Mouse (Mus musculus) midbrain, embryonic 13.5 days (tissue): ENCODE data around the gene Them5. TPM values are rescaled to one million over a fixed set of nuclear protein-coding genes. Genes with fewer than 3 reads are reported as not detected.

Source experiments
- ATAC-seq: fragments of 200-750 bp; cut with Nextera tagmentation; 2 replicates; pipeline ENCODE4 v1.8.0; 2017; ENCODE audit warnings: mild to moderate bottlenecking, moderate TSS enrichment, moderate library complexity
- H3K27ac ChIP-seq: fragments of 300-500 bp; sonication (generic); 2 replicates; pipeline ENCODE4 v1.5.1; 2015; ENCODE audit warnings: inconsistent platforms, mild to moderate bottlenecking, moderate library complexity
- H3K27me3 ChIP-seq: fragments of 300-500 bp; sonication (generic); 2 replicates; pipeline ENCODE4 v1.6.1; 2015; ENCODE audit warnings: mild to moderate bottlenecking, inconsistent platforms
- H3K36me3 ChIP-seq: fragments of 300-500 bp; sonication (generic); 2 replicates; pipeline ENCODE4 v1.6.1; 2015; ENCODE audit warnings: mild to moderate bottlenecking, inconsistent platforms
- H3K4me1 ChIP-seq: fragments of 300-500 bp; sonication (generic); replicated peaks from 2 replicates; pipeline ENCODE4 v1.6.1; 2015; ENCODE audit warnings: inconsistent platforms
- H3K4me2 ChIP-seq: fragments of 300-500 bp; sonication (generic); replicated peaks from 2 replicates; pipeline ENCODE4 v1.6.1; 2015; ENCODE audit warnings: moderate library complexity, mild to moderate bottlenecking, inconsistent platforms
- H3K4me3 ChIP-seq: fragments of 300-500 bp; sonication (generic); replicated peaks from 2 replicates; pipeline ENCODE4 v1.5.1; 2015; ENCODE audit warnings: mild to moderate bottlenecking, inconsistent platforms
- H3K9ac ChIP-seq: fragments of 300-500 bp; sonication (generic); replicated peaks from 2 replicates; pipeline ENCODE4 v1.6.1; 2015; ENCODE audit warnings: mild to moderate bottlenecking, inconsistent platforms
- H3K9me3 ChIP-seq: fragments of 300-500 bp; sonication (generic); 2 replicates; pipeline ENCODE4 v1.6.1; 2016; ENCODE audit warnings: mild to moderate bottlenecking, inconsistent platforms
- WGBS: fragments of 180-500 bp; shearing (Covaris S2); methylation state at CpG from one replicate; pipeline ENCODE4 v1.1.7; 2015; 5-methylcytosine and 5-hydroxymethylcytosine counted together
- polyA plus RNA-seq: library from polyadenylated mRNA; unstranded; fragments of >200 nt; fragmentation: Nextera tagmentation; extraction: Ambion mirVana; gene quantifications from 2 replicates; pipeline ENCODE4 v1.2.1, GENCODE M21; 2015

Them5 gene
- polyA plus RNA-seq, 1 experiment from 2014 or later: 0.46 TPM

- H3K27me3 ChIP-seq: peaks cover 8% of the 10 kb centered on the region
- peak overlapping the region; percentile 17; the same call in 1 of the 2 replicates for H3K4me3 ChIP-seq
- H3K9me3 ChIP-seq: no peaks in the 10 kb centered on the region
- peaks cover 28% of the 10 kb centered on the region for H3K4me1 ChIP-seq
- no peak overlapping the region for H3K27ac ChIP-seq
- H3K9ac ChIP-seq: no peak overlapping the region; the same call in 1 of the 2 replicates
- peak overlapping the region; percentile 36 for H3K4me2 ChIP-seq
- peak; percentile 37 for ATAC-seq
- 3% methylated on average over 10 of the region's 10 CpGs for whole genome bisulfite sequencing
- no peaks in the 10 kb centered on the region for H3K36me3 ChIP-seq
Observed at GRCm38 (mm10) chr3:94373090-94373489, 31.2 kb downstream of the Them5 start.

GRCm38 (mm10) chr3:94373597-94374011 is 31.7 kb downstream of the Them5 start:
- Histone ChIP-seq H3K36me3 (no peaks in the 10 kb centered on the region), H3K4me2 (peak overlapping the region; percentile 36), H3K9ac (no peak overlapping the region; the same call in 1 of the 2 replicates), H3K4me3 (peak overlapping the region; percentile 17; the same call in 1 of the 2 replicates), H3K4me1 (peaks cover 28% of the 10 kb centered on the region), H3K27ac (no peak overlapping the region), H3K9me3 (no peaks in the 10 kb centered on the region), H3K27me3 (peaks cover 8% of the 10 kb centered on the region)
- peak; percentile 74 for ATAC-seq
- WGBS: 0% methylated on average over 5 of the region's 5 CpGs

- Histone ChIP-seq H3K4me3 (no peak overlapping the region), H3K4me2 (no peak overlapping the region), H3K27ac (no peak overlapping the region), H3K4me1 (peaks cover 28% of the 10 kb centered on the region), H3K9ac (no peak overlapping the region), H3K27me3 (peaks cover 8% of the 10 kb centered on the region), H3K9me3 (no peaks in the 10 kb centered on the region), H3K36me3 (no peaks in the 10 kb centered on the region)
- no peak for ATAC-seq
Observed at GRCm38 (mm10) chr3:94374636-94375035, 32.7 kb downstream of the Them5 start.

- H3K36me3 ChIP-seq: no peaks in the 10 kb centered on the region
- H3K9me3 ChIP-seq: no peaks in the 10 kb centered on the region
- 83% methylated on average over 2 of the region's 2 CpGs for WGBS
- peaks cover 31% of the 10 kb centered on the region for H3K4me1 ChIP-seq
- no peak for ATAC-seq
- no peak overlapping the region for H3K4me2 ChIP-seq
- H3K27me3 ChIP-seq: peaks cover 8% of the 10 kb centered on the region
- H3K27ac ChIP-seq: no peak overlapping the region
- no peak overlapping the region for H3K9ac ChIP-seq
- H3K4me3 ChIP-seq: no peak overlapping the region
Observed at GRCm38 (mm10) chr3:94375146-94375545, 33.2 kb downstream of the Them5 start.

GRCm38 (mm10) chr3:94375861-94376260 is 34.0 kb downstream of the Them5 start:
- Histone ChIP-seq H3K4me1 (peaks cover 32% of the 10 kb centered on the region), H3K9ac (no peak overlapping the region), H3K27me3 (peaks cover 8% of the 10 kb centered on the region), H3K36me3 (no peaks in the 10 kb centered on the region), H3K4me3 (no peak overlapping the region), H3K9me3 (no peaks in the 10 kb centered on the region), H3K27ac (no peak overlapping the region), H3K4me2 (no peak overlapping the region)
- 36% methylated on average over 5 of the region's 5 CpGs for WGBS
- ATAC-seq: no peak

GRCm38 (mm10) chr3:94377028-94377923 is 35.4 kb downstream of the Them5 start:
- no peak overlapping the region for H3K4me2 ChIP-seq
- WGBS: 22% methylated on average over 13 of the region's 13 CpGs
- H3K4me3 ChIP-seq: no peak overlapping the region
- no peak for ATAC-seq
- H3K27ac ChIP-seq: no peak overlapping the region
- H3K9ac ChIP-seq: no peak overlapping the region
- peaks cover 8% of the 10 kb centered on the region for H3K27me3 ChIP-seq
- peaks cover 22% of the 10 kb centered on the region for H3K4me1 ChIP-seq
- H3K36me3 ChIP-seq: no peaks in the 10 kb centered on the region
- H3K9me3 ChIP-seq: no peaks in the 10 kb centered on the region

GRCm38 (mm10) chr3:94379831-94380510 is 38.1 kb downstream of the Them5 start:
- H3K27ac ChIP-seq: no peak overlapping the region
- no peak overlapping the region for H3K4me2 ChIP-seq
- H3K9me3 ChIP-seq: no peaks in the 10 kb centered on the region
- H3K9ac ChIP-seq: no peak overlapping the region
- ATAC-seq: no peak
- WGBS: 26% methylated on average over 9 of the region's 9 CpGs
- 0 out of 2 replicates have a peak, but pooled peaks cover under 1% of the 10 kb centered on the region for H3K27me3 ChIP-seq
- H3K4me1 ChIP-seq: peaks cover 4% of the 10 kb centered on the region; the same call in 1 of the 2 replicates
- no peak overlapping the region for H3K4me3 ChIP-seq
- H3K36me3 ChIP-seq: no peaks in the 10 kb centered on the region

- Histone ChIP-seq H3K9me3 (no peaks in the 10 kb centered on the region), H3K27ac (no peak overlapping the region), H3K4me3 (no peak overlapping the region), H3K4me2 (no peak overlapping the region), H3K9ac (no peak overlapping the region), H3K36me3 (no peaks in the 10 kb centered on the region), H3K4me1 (peaks cover 4% of the 10 kb centered on the region; the same call in 1 of the 2 replicates), H3K27me3 (no peaks in the 10 kb centered on the region)
- 74% methylated on average over 5 of the region's 5 CpGs for whole genome bisulfite sequencing
- no peak for ATAC-seq
Observed at GRCm38 (mm10) chr3:94382308-94382707, 40.4 kb downstream of the Them5 start.

GRCm38 (mm10) chr3:94383476-94383875 is 41.6 kb downstream of the Them5 start:
- H3K4me3 ChIP-seq: no peak overlapping the region
- no peaks in the 10 kb centered on the region for H3K9me3 ChIP-seq
- no peak overlapping the region for H3K9ac ChIP-seq
- peaks cover 4% of the 10 kb centered on the region; the same call in 1 of the 2 replicates for H3K4me1 ChIP-seq
- no peaks in the 10 kb centered on the region for H3K27me3 ChIP-seq
- no peak overlapping the region for H3K27ac ChIP-seq
- 47% methylated on average over 3 of the region's 3 CpGs for WGBS
- H3K4me2 ChIP-seq: no peak overlapping the region
- no peak for ATAC-seq
- H3K36me3 ChIP-seq: no peaks in the 10 kb centered on the region

- Histone ChIP-seq H3K36me3 (no peaks in the 10 kb centered on the region), H3K9ac (no peak overlapping the region), H3K4me3 (no peak overlapping the region), H3K27ac (no peak overlapping the region), H3K4me1 (no peaks in the 10 kb centered on the region), H3K9me3 (no peaks in the 10 kb centered on the region), H3K27me3 (no peaks in the 10 kb centered on the region), H3K4me2 (no peak overlapping the region)
- no peak for ATAC-seq
- WGBS: 65% methylated on average over 4 of the region's 4 CpGs
Observed at GRCm38 (mm10) chr3:94386671-94387070, 44.8 kb downstream of the Them5 start.

- no peak overlapping the region for H3K27ac ChIP-seq
- no peaks in the 10 kb centered on the region for H3K4me1 ChIP-seq
- WGBS: 95% methylated on average over 10 of the region's 10 CpGs
- H3K36me3 ChIP-seq: no peaks in the 10 kb centered on the region
- H3K9ac ChIP-seq: no peak overlapping the region
- ATAC-seq: no peak
- no peaks in the 10 kb centered on the region for H3K27me3 ChIP-seq
- no peak overlapping the region for H3K4me2 ChIP-seq
- H3K4me3 ChIP-seq: no peak overlapping the region
- H3K9me3 ChIP-seq: no peaks in the 10 kb centered on the region
Observed at GRCm38 (mm10) chr3:94387391-94387790, 45.5 kb downstream of the Them5 start.

- H3K4me1 ChIP-seq: no peaks in the 10 kb centered on the region
- no peak overlapping the region for H3K4me3 ChIP-seq
- H3K27ac ChIP-seq: no peak overlapping the region
- 86% methylated on average over 5 of the region's 5 CpGs for WGBS
- H3K36me3 ChIP-seq: no peaks in the 10 kb centered on the region
- H3K9me3 ChIP-seq: no peaks in the 10 kb centered on the region
- no peak for ATAC-seq
- H3K27me3 ChIP-seq: no peaks in the 10 kb centered on the region
- no peak overlapping the region for H3K9ac ChIP-seq
- no peak overlapping the region for H3K4me2 ChIP-seq
Observed at GRCm38 (mm10) chr3:94388047-94388446, 46.1 kb downstream of the Them5 start.
